Mouse (Mus musculus): ENCODE results near the gene Abcc4.

GRCm38 (mm10) chr14:118725467-118725866, 19.4 kb upstream of the Abcc4 start:
- TF ChIP-seq CTCF (IDR thresholded peaks at IDR 0.05; ENCODE audit: low read depth) (no peak), EP300 (IDR thresholded peaks at IDR 0.05; ENCODE audit: low read depth) (no peak)

Measured in liver, postnatal 0 days (tissue).